Mouse (Mus musculus): ENCODE results near the gene Hipk2. TPM values are rescaled to one million over a fixed set of nuclear protein-coding genes. Genes with fewer than 3 reads are reported as not detected.

Gene Hipk2
- total RNA-seq, 2 experiments from 2014 or later, result 71.5 to 114 TPM

- intact Hi-C loops (cut with DNase I), result no loop called here
- DNase-seq, result no peak
Observed at GRCm38 (mm10) chr6:38871051-38871450, 4.9 kb downstream of the Hipk2 start.

- intact Hi-C loops (cut with DNase I), result no loop called here
- no peak for DNase-seq
Observed at GRCm38 (mm10) chr6:38870070-38870469, 5.9 kb downstream of the Hipk2 start.

- intact Hi-C loops (cut with DNase I), result no loop called here
- DNase-seq, result no peak
Observed at GRCm38 (mm10) chr6:38868974-38869373, 7.0 kb downstream of the Hipk2 start.

- intact Hi-C loops (cut with DNase I), result no loop called here
Observed at GRCm38 (mm10) chr6:38867291-38867690, 8.7 kb downstream of the Hipk2 start.

GRCm38 (mm10) chr6:38866761-38867160 is 9.2 kb downstream of the Hipk2 start:
- no peak for DNase-seq
- intact Hi-C loops (cut with DNase I), result no loop called here

More at GRCm38 (mm10) chr6:38867291-38867690, 8.7 kb downstream of the Hipk2 start:
- peak in 1 of 2 experiments; percentile 12 for DNase-seq

- intact Hi-C loops (cut with DNase I), result no loop called here
- DNase-seq, result no peak
Observed at GRCm38 (mm10) chr6:38866357-38866756, 9.6 kb downstream of the Hipk2 start.

- intact Hi-C loops (cut with DNase I), result no loop called here
Observed at GRCm38 (mm10) chr6:38865805-38866204, 10.2 kb downstream of the Hipk2 start.

GRCm38 (mm10) chr6:38863595-38863994 is 12.4 kb downstream of the Hipk2 start:
- intact Hi-C loops (cut with DNase I), result no loop called here

More at GRCm38 (mm10) chr6:38865805-38866204, 10.2 kb downstream of the Hipk2 start:
- no peak for DNase-seq

GRCm38 (mm10) chr6:38860301-38860700 is 15.7 kb downstream of the Hipk2 start:
- DNase-seq, result no peak
- intact Hi-C loops (cut with DNase I), result no loop called here

More at GRCm38 (mm10) chr6:38863595-38863994, 12.4 kb downstream of the Hipk2 start:
- no peak for DNase-seq

GRCm38 (mm10) chr6:38859819-38860218 is 16.1 kb downstream of the Hipk2 start:
- intact Hi-C loops (cut with DNase I), result no loop called here
- no peak for DNase-seq

- no peak for DNase-seq
- intact Hi-C loops (cut with DNase I), result no loop called here
Observed at GRCm38 (mm10) chr6:38853561-38853992, 22.4 kb downstream of the Hipk2 start.

GRCm38 (mm10) chr6:38851740-38852139 is 24.2 kb downstream of the Hipk2 start:
- intact Hi-C loops (cut with DNase I), result no loop called here
- no peak for DNase-seq

GRCm38 (mm10) chr6:38850715-38851259 is 25.2 kb downstream of the Hipk2 start:
- intact Hi-C loops (cut with DNase I), result no loop called here
- no peak for DNase-seq

- intact Hi-C loops (cut with DNase I), result no loop called here
- no peak for DNase-seq
Observed at GRCm38 (mm10) chr6:38847958-38848910, 27.7 kb downstream of the Hipk2 start.

- no peak for DNase-seq
- intact Hi-C loops (cut with DNase I), result no loop called here
Observed at GRCm38 (mm10) chr6:38847447-38847846, 28.5 kb downstream of the Hipk2 start.

- intact Hi-C loops (cut with DNase I), result no loop called here
- DNase-seq, result no peak
Observed at GRCm38 (mm10) chr6:38846330-38847195, 29.4 kb downstream of the Hipk2 start.

GRCm38 (mm10) chr6:38845876-38846275 is 30.1 kb downstream of the Hipk2 start:
- no peak for DNase-seq
- intact Hi-C loops (cut with DNase I), result no loop called here

- intact Hi-C loops (cut with DNase I), result no loop called here
- DNase-seq, result no peak
Observed at GRCm38 (mm10) chr6:38845117-38845516, 30.8 kb downstream of the Hipk2 start.

- intact Hi-C loops (cut with DNase I), result no loop called here
- DNase-seq, result no peak
Observed at GRCm38 (mm10) chr6:38841551-38841950, 34.4 kb downstream of the Hipk2 start.

GRCm38 (mm10) chr6:38840780-38841179 is 35.2 kb downstream of the Hipk2 start:
- intact Hi-C loops (cut with DNase I), result no loop called here
- DNase-seq, result no peak

GRCm38 (mm10) chr6:38840380-38840779 is 35.6 kb downstream of the Hipk2 start:
- peak; percentile 34 to 42 for DNase-seq
- intact Hi-C loops (cut with DNase I), result no loop called here
